8 mouse cellular contexts compared by ENCODE assay signal in the genomic region with DNA sequence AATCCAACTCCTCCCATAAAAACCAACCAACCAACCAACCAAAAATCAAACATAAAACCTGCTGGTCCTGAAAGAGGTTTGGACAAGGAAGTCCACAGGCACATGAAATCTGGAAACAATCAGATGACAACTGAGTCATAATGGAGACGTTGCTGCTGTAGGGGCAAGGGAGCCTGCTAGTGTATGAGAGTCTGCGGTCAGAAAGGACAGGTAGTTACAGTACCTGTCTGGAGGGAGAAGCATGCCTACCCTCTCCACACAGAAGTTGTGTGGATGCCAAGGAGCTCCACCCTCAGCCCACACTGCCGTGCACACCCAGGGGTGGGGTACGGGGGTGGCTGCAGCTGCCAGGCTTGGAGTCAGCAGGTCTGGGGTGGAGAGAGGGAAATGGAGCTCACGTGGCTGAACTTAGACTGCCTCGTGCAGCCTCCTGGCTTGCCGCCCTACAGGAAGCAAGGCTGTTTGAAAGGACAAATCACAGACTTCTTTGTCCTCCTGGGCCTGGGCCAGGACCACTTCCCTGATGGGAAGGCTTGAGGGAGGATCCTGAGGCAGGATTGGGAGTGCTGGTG. TPM values are rescaled to one million over a fixed set of nuclear protein-coding genes. Genes with fewer than 3 reads are reported as not detected.
A peak's percentile ranks its signal among the peaks of the same experiment; 100 is the strongest.
DNase-seq lines count a peak whose midpoint lies in the region; ATAC-seq and TF ChIP-seq lines count a peak whose summit lies in the region.

No protein-coding gene starts in this region.

- H3K9ac ChIP-seq in midbrain, embryonic 13.5 days (replicated peaks) = no peak overlapping the region
- no peak overlapping the region for H3K9ac ChIP-seq in midbrain, embryonic 15.5 days
- H3K9ac ChIP-seq in kidney, postnatal 0 days (ENCODE audit: low read depth, low read length) = peak overlapping the region; percentile 24; the same call in 1 of the 2 replicates
- H3K9ac ChIP-seq in limb, embryonic 15.5 days = no peak overlapping the region

- TF ChIP-seq CTCF in kidney, postnatal 0 days (IDR thresholded peaks at IDR 0.05; ENCODE audit: low read depth) = no peak
- no peak for TF ChIP-seq CTCF in olfactory bulb, adult 2 months (IDR thresholded peaks at IDR 0.05; ENCODE audit: insufficient read depth, low read depth, low read length)

- H3K36me3 ChIP-seq in midbrain, embryonic 13.5 days = peaks cover 6% of the 10 kb centered on the region
- H3K36me3 ChIP-seq in midbrain, embryonic 15.5 days (replicated peaks) = no peaks in the 10 kb centered on the region
- peaks cover 9% of the 10 kb centered on the region for H3K36me3 ChIP-seq in embryonic facial prominence, embryonic 10.5 days (replicated peaks)
- H3K36me3 ChIP-seq in kidney, postnatal 0 days (ENCODE audit: insufficient read depth, low read length) = no peaks in the 10 kb centered on the region
- H3K36me3 ChIP-seq in limb, embryonic 15.5 days = peaks cover 7% of the 10 kb centered on the region

- no peak overlapping the region for H3K4me2 ChIP-seq in midbrain, embryonic 13.5 days (replicated peaks)
- H3K4me2 ChIP-seq in midbrain, embryonic 15.5 days = no peak overlapping the region
- H3K4me2 ChIP-seq in kidney, postnatal 0 days (ENCODE audit: low read length) = no peak overlapping the region
- peak overlapping the region; percentile 37 for H3K4me2 ChIP-seq in limb, embryonic 15.5 days

- 0 out of 2 replicates have a peak, but pooled peaks have one; percentile 21 for ATAC-seq in midbrain, embryonic 13.5 days
- no peak for ATAC-seq in midbrain, embryonic 15.5 days (replicated peaks)
- peak; percentile 86 for ATAC-seq in kidney, postnatal 0 days (replicated peaks; ENCODE audit: low FRiP score, low read depth)
- peak; percentile 88 for ATAC-seq in limb, embryonic 15.5 days (ENCODE audit: insufficient number of reproducible peaks, low FRiP score, low TSS enrichment, low read depth)

- no peaks in the 10 kb centered on the region for H3K27me3 ChIP-seq in midbrain, embryonic 13.5 days
- H3K27me3 ChIP-seq in midbrain, embryonic 15.5 days (replicated peaks) = no peaks in the 10 kb centered on the region
- H3K27me3 ChIP-seq in embryonic facial prominence, embryonic 10.5 days (replicated peaks; ENCODE audit: low read depth, poor library complexity, severe bottlenecking) = no peaks in the 10 kb centered on the region
- no peaks in the 10 kb centered on the region for H3K27me3 ChIP-seq in kidney, postnatal 0 days (ENCODE audit: insufficient read depth, low read length)
- H3K27me3 ChIP-seq in limb, embryonic 15.5 days = no peaks in the 10 kb centered on the region

- TF ChIP-seq POLR2A in olfactory bulb, adult 2 months (IDR thresholded peaks at IDR 0.05; ENCODE audit: insufficient read depth, low read depth, low read length) = no peak

- H3K27ac ChIP-seq in midbrain, embryonic 13.5 days = no peak overlapping the region
- H3K27ac ChIP-seq in midbrain, embryonic 15.5 days = no peak overlapping the region
- H3K27ac ChIP-seq in embryonic facial prominence, embryonic 10.5 days (replicated peaks) = peak overlapping the region; percentile 49; the same call in 1 of the 2 replicates
- H3K27ac ChIP-seq in kidney, postnatal 0 days = peak overlapping the region; percentile 89
- H3K27ac ChIP-seq in limb, embryonic 15.5 days = peak overlapping the region; percentile 94
- peak overlapping the region; percentile 66 for H3K27ac ChIP-seq in olfactory bulb, adult 2 months (ENCODE audit: insufficient read depth, low read depth, low read length)

- no peak overlapping the region for H3K4me3 ChIP-seq in midbrain, embryonic 13.5 days (replicated peaks)
- no peak overlapping the region for H3K4me3 ChIP-seq in midbrain, embryonic 15.5 days
- no peak overlapping the region for H3K4me3 ChIP-seq in embryonic facial prominence, embryonic 10.5 days
- no peak overlapping the region for H3K4me3 ChIP-seq in kidney, postnatal 0 days (replicated peaks; ENCODE audit: low read depth, low read length)
- no peak overlapping the region; the same call in 1 of the 2 replicates for H3K4me3 ChIP-seq in limb, embryonic 15.5 days
- H3K4me3 ChIP-seq in olfactory bulb, adult 2 months (ENCODE audit: insufficient read depth, low read depth, low read length) = no peak overlapping the region

- 66% methylated on average over 7 of the region's 7 CpGs for WGBS in midbrain, embryonic 13.5 days
- WGBS in midbrain, embryonic 15.5 days = 46% methylated on average over 7 of the region's 7 CpGs
- 50% methylated on average over 7 of the region's 7 CpGs for WGBS in embryonic facial prominence, embryonic 10.5 days
- WGBS in kidney, postnatal 0 days = 25% methylated on average over 7 of the region's 7 CpGs
- WGBS in limb, embryonic 15.5 days = 12% methylated on average over 7 of the region's 7 CpGs
- 13% methylated on average over 7 of the region's 7 CpGs for WGBS in olfactory bulb, adult 2 months

- H3K9me3 ChIP-seq in midbrain, embryonic 13.5 days = no peaks in the 10 kb centered on the region
- no peaks in the 10 kb centered on the region for H3K9me3 ChIP-seq in midbrain, embryonic 15.5 days
- H3K9me3 ChIP-seq in embryonic facial prominence, embryonic 10.5 days = no peaks in the 10 kb centered on the region
- no peaks in the 10 kb centered on the region for H3K9me3 ChIP-seq in kidney, postnatal 0 days (replicated peaks; ENCODE audit: low read length)
- no peaks in the 10 kb centered on the region for H3K9me3 ChIP-seq in limb, embryonic 15.5 days

- DNase-seq in embryonic facial prominence, embryonic 10.5 days (ENCODE audit: low spot score) = no peak
- DNase-seq in heart, adult 9 months (ENCODE audit: low spot score in 2 of 2) = peak; percentile 99
- DNase-seq in kidney, postnatal 0 days (ENCODE audit: low spot score) = peak; percentile 90
- peak; percentile 16 to 32 for DNase-seq in thymus, postnatal 36 days

- H3K4me1 ChIP-seq in midbrain, embryonic 13.5 days (replicated peaks) = peaks cover 4% of the 10 kb centered on the region
- peaks cover 7% of the 10 kb centered on the region for H3K4me1 ChIP-seq in midbrain, embryonic 15.5 days
- peaks cover 10% of the 10 kb centered on the region for H3K4me1 ChIP-seq in embryonic facial prominence, embryonic 10.5 days
- peaks cover 10% of the 10 kb centered on the region; the same call in 1 of the 2 replicates for H3K4me1 ChIP-seq in kidney, postnatal 0 days (replicated peaks; ENCODE audit: insufficient read depth, low read length)
- H3K4me1 ChIP-seq in limb, embryonic 15.5 days = peaks cover 23% of the 10 kb centered on the region
- H3K4me1 ChIP-seq in olfactory bulb, adult 2 months (ENCODE audit: control insufficient read depth, insufficient read depth, low read length) = peaks cover 5% of the 10 kb centered on the region

RNA-seq across cellular contexts. Expression of gene Ap5s1, which starts 2.4 kb away (rescaled TPM):
- 32.7 and 33.4 TPM in 2 replicates for polyA plus RNA-seq in midbrain, embryonic 13.5 days (2015; fragmentation: Nextera tagmentation; extraction: Ambion mirVana)
- 36.5 and 37.5 TPM in 2 replicates for polyA plus RNA-seq in midbrain, embryonic 15.5 days (2015; fragmentation: Nextera tagmentation; extraction: Ambion mirVana)
- polyA plus RNA-seq in embryonic facial prominence, embryonic 10.5 days (2016; fragmentation: Nextera tagmentation; extraction: Ambion mirVana) = 23.3 and 25.3 TPM in 2 replicates
- polyA plus RNA-seq in kidney, postnatal 0 days (2015; fragmentation: Nextera tagmentation; extraction: Ambion mirVana) = 29.9 and 33.4 TPM in 2 replicates
- polyA plus RNA-seq in limb, embryonic 15.5 days (2015; fragmentation: Nextera tagmentation; extraction: Ambion mirVana) = 26.7 and 27.8 TPM in 2 replicates
- polyA plus RNA-seq in olfactory bulb, adult 2 months (2012; ENCODE audit: insufficient read depth, insufficient read length, low replicate concordance, missing spikeins) = not detected in 2 replicates

RNA-seq across cellular contexts. Expression of gene Spef1, which starts 17.4 kb away (rescaled TPM):
- polyA plus RNA-seq in midbrain, embryonic 13.5 days (2015; fragmentation: Nextera tagmentation; extraction: Ambion mirVana) = 10.8 and 11.5 TPM in 2 replicates
- polyA plus RNA-seq in midbrain, embryonic 15.5 days (2015; fragmentation: Nextera tagmentation; extraction: Ambion mirVana) = 10.6 and 11.3 TPM in 2 replicates
- 3.2 TPM in 2 replicates for polyA plus RNA-seq in embryonic facial prominence, embryonic 10.5 days (2016; fragmentation: Nextera tagmentation; extraction: Ambion mirVana)
- polyA plus RNA-seq in kidney, postnatal 0 days (2015; fragmentation: Nextera tagmentation; extraction: Ambion mirVana) = 3.7 and 4.0 TPM in 2 replicates
- polyA plus RNA-seq in limb, embryonic 15.5 days (2015; fragmentation: Nextera tagmentation; extraction: Ambion mirVana) = 5.3 and 6.1 TPM in 2 replicates
- polyA plus RNA-seq in olfactory bulb, adult 2 months (2012; ENCODE audit: insufficient read depth, insufficient read length, low replicate concordance, missing spikeins) = not detected in 2 replicates

RNA-seq across cellular contexts. Expression of gene Cdc25b, which starts 17.7 kb away (rescaled TPM):
- 50.6 and 59.3 TPM in 2 replicates for polyA plus RNA-seq in midbrain, embryonic 13.5 days (2015; fragmentation: Nextera tagmentation; extraction: Ambion mirVana)
- 23.9 and 27.0 TPM in 2 replicates for polyA plus RNA-seq in midbrain, embryonic 15.5 days (2015; fragmentation: Nextera tagmentation; extraction: Ambion mirVana)
- 50.0 and 52.6 TPM in 2 replicates for polyA plus RNA-seq in embryonic facial prominence, embryonic 10.5 days (2016; fragmentation: Nextera tagmentation; extraction: Ambion mirVana)
- polyA plus RNA-seq in kidney, postnatal 0 days (2015; fragmentation: Nextera tagmentation; extraction: Ambion mirVana) = 36.1 and 39.0 TPM in 2 replicates
- polyA plus RNA-seq in limb, embryonic 15.5 days (2015; fragmentation: Nextera tagmentation; extraction: Ambion mirVana) = 51.2 and 51.3 TPM in 2 replicates
- polyA plus RNA-seq in olfactory bulb, adult 2 months (2012; ENCODE audit: insufficient read depth, insufficient read length, low replicate concordance, missing spikeins) = not detected in 2 replicates

RNA-seq across cellular contexts. Expression of gene Cenpb, which starts 24.6 kb away (rescaled TPM):
- polyA plus RNA-seq in midbrain, embryonic 13.5 days (2015; fragmentation: Nextera tagmentation; extraction: Ambion mirVana) = 13.3 and 15.0 TPM in 2 replicates
- polyA plus RNA-seq in midbrain, embryonic 15.5 days (2015; fragmentation: Nextera tagmentation; extraction: Ambion mirVana) = 16.0 and 16.4 TPM in 2 replicates
- 7.4 and 7.6 TPM in 2 replicates for polyA plus RNA-seq in embryonic facial prominence, embryonic 10.5 days (2016; fragmentation: Nextera tagmentation; extraction: Ambion mirVana)
- 13.1 and 15.3 TPM in 2 replicates for polyA plus RNA-seq in kidney, postnatal 0 days (2015; fragmentation: Nextera tagmentation; extraction: Ambion mirVana)
- 9.6 and 12.0 TPM in 2 replicates for polyA plus RNA-seq in limb, embryonic 15.5 days (2015; fragmentation: Nextera tagmentation; extraction: Ambion mirVana)
- polyA plus RNA-seq in olfactory bulb, adult 2 months (2012; ENCODE audit: insufficient read depth, insufficient read length, low replicate concordance, missing spikeins) = not detected in 2 replicates

RNA-seq across cellular contexts. Expression of gene Mavs, which starts 29.4 kb away (rescaled TPM):
- 6.6 and 8.6 TPM in 2 replicates for polyA plus RNA-seq in midbrain, embryonic 13.5 days (2015; fragmentation: Nextera tagmentation; extraction: Ambion mirVana)
- 5.7 and 7.6 TPM in 2 replicates for polyA plus RNA-seq in midbrain, embryonic 15.5 days (2015; fragmentation: Nextera tagmentation; extraction: Ambion mirVana)
- 19.4 and 20.4 TPM in 2 replicates for polyA plus RNA-seq in embryonic facial prominence, embryonic 10.5 days (2016; fragmentation: Nextera tagmentation; extraction: Ambion mirVana)
- 31.8 and 34.2 TPM in 2 replicates for polyA plus RNA-seq in kidney, postnatal 0 days (2015; fragmentation: Nextera tagmentation; extraction: Ambion mirVana)
- 19.2 and 22.5 TPM in 2 replicates for polyA plus RNA-seq in limb, embryonic 15.5 days (2015; fragmentation: Nextera tagmentation; extraction: Ambion mirVana)
- not detected in 2 replicates for polyA plus RNA-seq in olfactory bulb, adult 2 months (2012; ENCODE audit: insufficient read depth, insufficient read length, low replicate concordance, missing spikeins)

Comparison
In these comparisons a context has a peak if more than half of its experiments do, and no peak if none do; other contexts are left out.
1. H3K27ac ChIP-seq: peak in embryonic facial prominence, embryonic 10.5 days (single experiment), kidney, postnatal 0 days (single experiment), limb, embryonic 15.5 days (single experiment) and olfactory bulb, adult 2 months (single experiment); none in midbrain, embryonic 13.5 days (single experiment) and midbrain, embryonic 15.5 days (single experiment).
2. RNA of gene Ap5s1, which starts 2.4 kb away (polyA plus RNA-seq): 36.5 to 37.5 TPM in midbrain, embryonic 15.5 days, 32.7 to 33.4 TPM in midbrain, embryonic 13.5 days, 29.9 to 33.4 TPM in kidney, postnatal 0 days, 26.7 to 27.8 TPM in limb, embryonic 15.5 days and 23.3 to 25.3 TPM in embryonic facial prominence, embryonic 10.5 days; not detected in olfactory bulb, adult 2 months; every median in the first group is over 10 times any median in the second.